Mouse (Mus musculus) embryonic fibroblast, embryonic 13.5 days (primary cell): ENCODE measurements around the gene Syn3. TPM values are rescaled to one million over a fixed set of nuclear protein-coding genes. Genes with fewer than 3 reads are reported as not detected.

ENCODE experiments used
- H3K27ac ChIP-seq: 2 replicates; pipeline ENCODE4 v1.5.1; 2012; ENCODE audit warnings: low read length, control low read depth, inconsistent platforms; ENCODE audit not compliant: insufficient read depth
- H3K4me1 ChIP-seq: 2 replicates; pipeline ENCODE4 v1.6.1; 2011; ENCODE audit warnings: low read length; ENCODE audit not compliant: control insufficient read depth, insufficient read depth
- H3K4me3 ChIP-seq: 2 replicates; pipeline ENCODE4 v1.5.1; 2011; ENCODE audit warnings: mild to moderate bottlenecking, control low read depth, low read length; ENCODE audit not compliant: insufficient read depth
- CTCF ChIP-seq: IDR thresholded peaks from 2 replicates; pipeline ENCODE4 v1.5.1; 2011; ENCODE audit warnings: mild to moderate bottlenecking, control low read depth, low read length, moderate library complexity, borderline replicate concordance; ENCODE audit not compliant: insufficient read depth
- POLR2A ChIP-seq: IDR thresholded peaks from 2 replicates; pipeline ENCODE4 v1.6.1; 2011; ENCODE audit warnings: low read depth, mild to moderate bottlenecking, control low read depth, low read length, moderate library complexity
- polyA plus RNA-seq: library from polyadenylated mRNA; stranded (reverse); fragments of >200 nt; gene quantifications from 2 replicates; pipeline ENCODE4 v1.2.4, GENCODE M21; 2011; ENCODE audit warnings: low read depth; ENCODE audit not compliant: missing spikeins, insufficient read length

Syn3 gene
- polyA plus RNA-seq, 1 experiment, result 1.4 TPM

DNA sequence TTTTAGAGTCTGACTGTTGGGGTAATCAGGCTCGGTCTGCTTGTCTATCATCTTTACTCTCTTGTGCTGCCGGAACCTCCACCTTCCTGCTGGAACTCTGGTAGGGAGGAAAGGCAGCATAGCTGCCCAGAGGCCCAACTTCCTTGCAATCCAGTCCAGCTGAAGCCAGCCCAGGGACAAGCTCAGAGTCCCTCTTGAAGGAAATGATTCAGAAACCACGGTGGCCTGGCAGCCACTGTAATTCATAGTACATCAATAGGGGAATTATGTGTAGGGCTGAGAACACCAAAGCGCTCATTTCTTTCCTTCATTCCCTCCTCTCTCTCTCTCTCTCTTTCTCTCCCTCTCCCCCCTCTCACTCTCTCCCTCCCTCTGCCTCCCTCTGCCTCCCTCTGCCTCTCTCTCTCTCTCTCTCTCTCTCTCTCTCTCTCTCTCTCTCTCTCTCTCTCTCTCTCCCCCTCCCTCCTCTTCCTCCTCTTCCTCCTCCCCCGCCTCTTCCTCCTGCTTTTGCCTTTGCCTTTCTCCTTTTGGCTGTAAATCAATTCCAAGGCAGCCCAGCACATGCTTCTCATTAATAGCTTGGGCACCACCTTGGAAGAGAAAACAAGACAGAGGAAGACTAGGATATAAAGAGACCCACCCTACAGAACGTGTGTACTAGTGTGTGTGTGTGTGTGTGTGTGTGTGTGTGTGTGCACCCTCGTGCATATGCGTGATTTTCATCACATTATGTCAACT lies 315.4 kb downstream of the Syn3 start:
- Histone ChIP-seq H3K27ac (peak overlapping the region; percentile 78), H3K4me3 (no peak overlapping the region), H3K4me1 (peaks cover 4% of the 10 kb centered on the region; the same call in 1 of the 2 replicates)
- TF ChIP-seq POLR2A (no peak), CTCF (no peak)

DNA sequence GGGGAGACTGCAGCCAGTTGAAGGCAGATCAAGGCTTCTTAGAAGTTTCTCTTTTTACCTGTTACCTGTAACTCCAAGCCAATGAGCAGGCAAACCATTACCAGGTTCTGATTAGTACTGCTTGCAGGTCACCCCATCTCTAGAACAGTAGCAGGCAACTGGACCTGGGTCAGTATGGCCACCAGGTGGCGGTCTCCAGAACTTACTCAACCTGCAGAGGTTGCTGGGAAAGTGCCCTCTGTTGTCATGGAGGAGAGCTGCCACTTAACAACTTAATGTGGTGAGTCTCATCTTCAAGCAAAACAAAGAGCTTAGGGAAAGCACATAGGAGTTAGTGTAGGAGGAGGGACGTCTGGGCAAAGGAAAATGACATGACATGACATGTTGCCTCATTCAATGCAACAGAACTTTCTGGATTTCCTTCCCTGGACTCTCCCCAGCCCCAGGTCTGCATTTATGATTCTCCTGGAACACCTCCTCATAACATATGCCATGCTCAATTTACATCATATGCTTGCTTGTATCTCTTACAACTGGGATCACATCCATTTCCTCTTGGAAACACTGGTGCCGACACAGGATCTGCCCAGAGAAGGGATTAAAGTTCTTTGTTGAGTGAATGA lies 316.4 kb downstream of the Syn3 start:
- H3K4me3 ChIP-seq, result no peak overlapping the region
- H3K4me1 ChIP-seq, result peaks cover 4% of the 10 kb centered on the region; the same call in 1 of the 2 replicates
- peak overlapping the region; percentile 78 for H3K27ac ChIP-seq
- peak; percentile 19; the same call in 1 of the 2 replicates for TF ChIP-seq CTCF
- TF ChIP-seq POLR2A, result no peak

- H3K4me1 ChIP-seq, result peaks cover 9% of the 10 kb centered on the region
- TF ChIP-seq POLR2A, result no peak
- no peak for TF ChIP-seq CTCF
Measured at GRCm38 (mm10) chr10:86176411-86176810, 322.3 kb downstream of the Syn3 start.

GRCm38 (mm10) chr10:86174017-86174416 lies 324.7 kb downstream of the Syn3 start:
- TF ChIP-seq POLR2A (no peak), CTCF (no peak)
- peak overlapping the region; percentile 69 for H3K27ac ChIP-seq
- no peak overlapping the region for H3K4me3 ChIP-seq
- peaks cover 9% of the 10 kb centered on the region for H3K4me1 ChIP-seq

More at GRCm38 (mm10) chr10:86176411-86176810, 322.3 kb downstream of the Syn3 start:
- Histone ChIP-seq H3K4me3 (no peak overlapping the region), H3K27ac (no peak overlapping the region)

GRCm38 (mm10) chr10:86173284-86173683 lies 325.4 kb downstream of the Syn3 start:
- H3K4me3 ChIP-seq, result no peak overlapping the region
- peaks cover 9% of the 10 kb centered on the region for H3K4me1 ChIP-seq
- H3K27ac ChIP-seq, result peak overlapping the region; percentile 69
- TF ChIP-seq CTCF (no peak), POLR2A (no peak)

GRCm38 (mm10) chr10:86171246-86171645 lies 327.4 kb downstream of the Syn3 start:
- TF ChIP-seq CTCF, result no peak
- no peak for TF ChIP-seq POLR2A
- Histone ChIP-seq H3K4me1 (peaks cover 9% of the 10 kb centered on the region), H3K27ac (peak overlapping the region; percentile 73), H3K4me3 (no peak overlapping the region)

DNA sequence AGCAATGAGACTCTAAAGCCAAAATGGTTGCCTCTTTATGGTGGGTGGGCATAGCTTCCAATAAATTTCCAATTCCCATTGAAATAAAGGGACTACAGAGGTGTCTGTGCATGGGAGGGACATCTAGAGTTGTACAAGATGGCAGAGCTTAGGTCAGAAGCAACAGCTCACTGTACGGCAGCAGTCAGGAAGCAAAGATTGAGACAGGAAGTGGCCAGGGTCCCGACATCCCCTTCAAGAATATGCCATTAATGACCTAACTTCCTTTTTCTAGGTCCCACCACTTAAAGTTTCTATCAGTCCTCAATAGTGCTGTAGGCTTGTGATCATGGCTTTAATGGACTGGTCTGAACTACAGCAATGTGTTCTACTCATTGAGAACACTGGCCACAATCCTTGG lies 330.6 kb downstream of the Syn3 start:
- TF ChIP-seq CTCF (no peak), POLR2A (no peak)
- Histone ChIP-seq H3K4me1 (peaks cover 2% of the 10 kb centered on the region), H3K27ac (no peak overlapping the region), H3K4me3 (no peak overlapping the region)

DNA sequence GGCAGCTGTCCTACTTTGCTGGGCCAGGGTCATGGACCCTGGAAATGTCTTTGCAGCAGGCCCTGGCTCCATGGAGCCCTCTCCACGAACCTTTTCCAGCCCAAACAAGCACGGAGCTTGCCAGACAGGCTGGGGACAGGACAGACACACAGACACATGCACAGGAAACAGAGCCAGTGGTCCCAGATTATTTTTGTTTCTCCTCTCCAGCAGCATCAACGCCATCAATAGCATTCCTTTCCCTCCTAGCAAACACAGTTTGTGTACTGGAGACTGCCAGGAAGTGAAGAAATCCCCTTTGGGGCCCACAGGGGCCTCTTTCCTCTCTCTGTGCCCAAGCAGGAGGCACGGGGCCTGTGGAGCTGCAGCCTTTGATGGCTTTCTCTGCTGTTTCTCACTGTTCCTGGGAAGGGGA lies 331.8 kb downstream of the Syn3 start:
- TF ChIP-seq CTCF (no peak), POLR2A (no peak)
- Histone ChIP-seq H3K27ac (no peak overlapping the region), H3K4me3 (no peak overlapping the region), H3K4me1 (peaks cover 8% of the 10 kb centered on the region)

DNA sequence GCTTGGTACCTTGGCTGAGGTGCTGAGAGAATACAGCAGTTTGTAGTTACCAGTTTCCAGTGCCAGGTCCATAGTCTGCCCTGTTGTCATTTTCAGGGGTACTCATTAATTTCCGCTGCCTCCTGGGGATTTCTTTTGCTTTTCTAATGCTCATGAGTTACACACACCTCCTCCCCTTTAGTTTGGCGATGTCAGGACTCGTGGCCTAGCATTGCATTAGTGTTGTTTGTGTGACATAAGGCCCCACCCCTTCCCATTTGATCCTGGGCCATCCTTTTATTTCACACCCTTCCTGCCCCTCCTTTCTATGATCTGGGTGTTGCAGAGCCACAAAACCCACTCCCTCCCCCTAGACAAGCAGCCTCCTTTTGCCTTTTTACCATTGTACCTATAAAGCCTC lies 334.6 kb downstream of the Syn3 start:
- H3K4me1 ChIP-seq, result peaks cover 21% of the 10 kb centered on the region
- TF ChIP-seq CTCF, result no peak
- no peak for TF ChIP-seq POLR2A
- no peak overlapping the region for H3K27ac ChIP-seq
- no peak overlapping the region for H3K4me3 ChIP-seq

DNA sequence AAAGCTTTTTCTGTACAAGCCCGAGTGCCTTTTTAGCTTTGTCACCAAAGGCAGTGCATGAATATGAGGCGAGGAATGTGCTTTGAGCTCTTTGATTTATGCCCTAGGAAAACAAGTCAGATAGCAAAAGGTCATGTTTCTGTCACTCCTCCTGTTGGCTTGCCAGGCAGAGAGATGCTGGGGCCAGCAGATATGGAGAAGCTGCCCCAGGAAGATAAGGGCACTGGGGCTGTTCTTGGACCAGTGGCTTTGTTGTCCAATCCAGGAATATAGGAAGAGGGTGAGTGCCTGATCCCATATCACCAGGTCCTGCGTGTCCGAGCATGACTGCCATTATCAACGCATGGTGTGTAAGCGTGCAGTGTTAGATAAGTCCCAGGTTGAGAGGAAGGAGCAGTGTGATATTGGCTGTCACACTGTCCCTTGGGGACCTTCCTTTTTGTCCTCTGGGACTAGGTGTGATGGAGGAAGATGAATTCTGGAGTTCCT lies 336.9 kb downstream of the Syn3 start:
- no peak for TF ChIP-seq CTCF
- no peak for TF ChIP-seq POLR2A
- H3K27ac ChIP-seq, result peak overlapping the region; percentile 10; the same call in 1 of the 2 replicates
- no peak overlapping the region for H3K4me3 ChIP-seq
- H3K4me1 ChIP-seq, result peaks cover 21% of the 10 kb centered on the region
